ENCODE assay signal across 28 mouse cellular contexts in the genomic region with DNA sequence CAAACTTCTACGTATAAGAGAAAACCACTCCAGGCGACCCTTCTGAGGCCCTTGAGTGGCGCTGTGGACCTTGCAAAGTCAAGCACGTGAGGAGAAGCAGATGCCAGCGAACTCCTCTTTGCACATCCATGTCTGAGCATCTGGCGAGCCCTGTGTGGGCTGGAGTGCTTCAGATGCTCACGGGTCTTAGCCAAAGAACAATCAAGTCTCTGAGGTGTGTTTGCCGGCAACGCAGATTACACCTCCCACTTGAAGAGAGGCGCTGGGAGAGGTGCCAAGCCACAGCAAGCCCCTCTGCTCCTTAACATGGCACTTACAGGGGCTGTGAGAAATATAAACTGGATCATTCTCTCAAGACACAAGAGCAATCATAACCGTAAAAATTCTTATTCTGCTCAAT.
DNase-seq lines count a peak whose midpoint lies in the region; ATAC-seq lines count a peak whose summit lies in the region.
"Had no signal": no experiment of that assay in that cellular context is flagged by ENCODE, and none has a peak within 500 bp of the region (broad histone marks: within the 10 kb centered on the region; RNA-seq: fewer than 3 reads in every experiment).

No protein-coding gene starts in this region.

- no peak for ATAC-seq in midbrain, embryonic 14.5 days (ENCODE audit: low FRiP score, low TSS enrichment)
- no peak for ATAC-seq in midbrain, embryonic 16.5 days
- no peak for ATAC-seq in monocyte, adult 5-6 weeks (replicated peaks; ENCODE audit: insufficient number of reproducible peaks, low FRiP score, low TSS enrichment, poor library complexity, severe bottlenecking)
- ATAC-seq: forebrain, postnatal 0 days had no signal

- peak; percentile 34 to 46 for DNase-seq in cerebellum, postnatal 14 days
- no peak for DNase-seq in cerebellum, postnatal 36 days
- DNase-seq in heart, adult 11 months = peak; percentile 43
- no peak for DNase-seq in heart, postnatal 14 days
- peak; percentile 14 for DNase-seq in midbrain, embryonic 14.5 days
- DNase-seq: adrenal gland, adult 8-10 months; cerebellum, adult 11 months; cerebellum, adult 9-11 months; forebrain, postnatal 0 days; gastrocnemius, adult 2 months; gastrocnemius, postnatal 36 days; heart, adult 2 months; kidney, adult 18-20 months; kidney, postnatal 25 days; lung, postnatal 4 days; right cerebral cortex, postnatal 25 days; thymus, adult 18-20 months; thymus, postnatal 25 days had no signal

- no peaks in the 10 kb centered on the region for H3K36me3 ChIP-seq in midbrain, embryonic 14.5 days (ENCODE audit: control insufficient read depth, insufficient read depth, low read length)
- no peaks in the 10 kb centered on the region for H3K36me3 ChIP-seq in midbrain, embryonic 16.5 days (ENCODE audit: control insufficient read depth, insufficient read depth, low read length)
- H3K36me3 ChIP-seq: G1E; heart, embryonic 12.5 days; hindbrain, embryonic 15.5 days; kidney, embryonic 15.5 days; limb, embryonic 13.5 days had no signal

- H3K27me3 ChIP-seq in midbrain, embryonic 14.5 days (ENCODE audit: control insufficient read depth, insufficient read depth, low read length) = no peaks in the 10 kb centered on the region
- H3K27me3 ChIP-seq in midbrain, embryonic 16.5 days (ENCODE audit: control insufficient read depth, insufficient read depth, low read depth, low read length) = no peaks in the 10 kb centered on the region
- H3K27me3 ChIP-seq: heart, embryonic 12.5 days; hindbrain, embryonic 15.5 days; limb, embryonic 13.5 days; megakaryocyte, embryonic 14.5 days had no signal

- H3K4me3 ChIP-seq in midbrain, embryonic 14.5 days (replicated peaks; ENCODE audit: low read depth, low read length) = no peak overlapping the region
- no peak overlapping the region for H3K4me3 ChIP-seq in midbrain, embryonic 16.5 days (ENCODE audit: low read depth, low read length)
- H3K4me3 ChIP-seq: gastrocnemius, adult 2 months; heart, adult 2 months; heart, embryonic 12.5 days; hindbrain, embryonic 15.5 days; kidney, embryonic 15.5 days; left cerebral cortex, adult 2 months; limb, embryonic 13.5 days; megakaryocyte, embryonic 14.5 days had no signal

- no peaks in the 10 kb centered on the region for H3K4me1 ChIP-seq in midbrain, embryonic 14.5 days (ENCODE audit: control insufficient read depth, insufficient read depth, low read length)
- H3K4me1 ChIP-seq in midbrain, embryonic 16.5 days (ENCODE audit: control insufficient read depth, insufficient read depth, low read length) = no peaks in the 10 kb centered on the region
- H3K4me1 ChIP-seq: heart, embryonic 12.5 days; hindbrain, embryonic 15.5 days; megakaryocyte, embryonic 14.5 days had no signal

- H3K4me2 ChIP-seq in midbrain, embryonic 14.5 days (ENCODE audit: low read length) = no peak overlapping the region
- H3K4me2 ChIP-seq in midbrain, embryonic 16.5 days (ENCODE audit: low read length) = no peak overlapping the region
- H3K4me2 ChIP-seq: heart, embryonic 12.5 days; hindbrain, embryonic 15.5 days; kidney, embryonic 15.5 days; limb, embryonic 13.5 days; liver, embryonic 11.5 days had no signal

- H3K27ac ChIP-seq in midbrain, embryonic 14.5 days (replicated peaks; ENCODE audit: low read depth, low read length) = no peak overlapping the region
- H3K27ac ChIP-seq in midbrain, embryonic 16.5 days (ENCODE audit: low read length) = no peak overlapping the region
- H3K27ac ChIP-seq: gastrocnemius, adult 2 months; heart, adult 2 months; hindbrain, embryonic 15.5 days; kidney, embryonic 15.5 days; left cerebral cortex, adult 2 months; limb, embryonic 13.5 days had no signal

- no peaks in the 10 kb centered on the region for H3K9me3 ChIP-seq in midbrain, embryonic 14.5 days (ENCODE audit: control insufficient read depth, low read length)
- H3K9me3 ChIP-seq in midbrain, embryonic 16.5 days (replicated peaks; ENCODE audit: control insufficient read depth, low read length, poor library complexity, severe bottlenecking) = no peaks in the 10 kb centered on the region
- H3K9me3 ChIP-seq: heart, embryonic 12.5 days; hindbrain, embryonic 15.5 days; kidney, embryonic 15.5 days; limb, embryonic 13.5 days had no signal

- intact Hi-C loops in heart, postnatal 14 days (cut with DNase I) = no loop called here

- no peak overlapping the region for H3K9ac ChIP-seq in midbrain, embryonic 14.5 days (replicated peaks; ENCODE audit: low read length)
- no peak overlapping the region for H3K9ac ChIP-seq in midbrain, embryonic 16.5 days (ENCODE audit: low read depth, low read length)
- H3K9ac ChIP-seq: forebrain, postnatal 0 days; heart, embryonic 12.5 days; hindbrain, embryonic 15.5 days; kidney, embryonic 15.5 days; limb, embryonic 13.5 days had no signal

- WGBS in midbrain, embryonic 14.5 days = 85% methylated on average over 11 of the region's 11 CpGs
- 71% methylated on average over 11 of the region's 11 CpGs for WGBS in midbrain, embryonic 16.5 days

Comparison
In these comparisons a context has a peak if more than half of its experiments do, and no peak if none do; other contexts are left out.
1. DNase-seq: peak in cerebellum, postnatal 14 days (2 of 2), heart, adult 11 months (single experiment) and midbrain, embryonic 14.5 days (single experiment); none in cerebellum, postnatal 36 days (0 of 2) and heart, postnatal 14 days (0 of 2).